Mouse (Mus musculus) myocyte (in vitro differentiated cells): ENCODE results near the gene Sdhd. TPM values are rescaled to one million over a fixed set of nuclear protein-coding genes. Genes with fewer than 3 reads are reported as not detected.

ENCODE experiments used
- H3K27me3 ChIP-seq: one replicate; pipeline ENCODE4 v1.6.1; 2011; ENCODE audit not compliant: control insufficient read depth, insufficient read depth, insufficient read length
- H3K36me3 ChIP-seq: one replicate; pipeline ENCODE4 v1.6.1; 2011; ENCODE audit not compliant: control insufficient read depth, insufficient read depth
- H3K4me2 ChIP-seq: one replicate; pipeline ENCODE4 v1.6.1; 2011; ENCODE audit warnings: low read depth, control low read depth
- H3K4me3 ChIP-seq: one replicate; pipeline ENCODE4 v1.5.1; 2011; ENCODE audit warnings: mild to moderate bottlenecking, control low read depth, moderate library complexity
- H3K79me2 ChIP-seq: one replicate; pipeline ENCODE4 v1.6.1; 2011; ENCODE audit not compliant: control insufficient read depth, insufficient read depth
- H3ac ChIP-seq: one replicate; pipeline ENCODE4 v1.6.1; 2011; ENCODE audit not compliant: control insufficient read depth, insufficient read length
- CEBPB ChIP-seq: IDR thresholded peaks from 2 replicates; pipeline ENCODE4 v1.6.1; 2011; ENCODE audit warnings: mild to moderate bottlenecking, moderate library complexity; ENCODE audit not compliant: poor library complexity, insufficient read depth, severe bottlenecking
- E2F4 ChIP-seq: IDR thresholded peaks from one replicate; pipeline ENCODE4 v1.6.1; 2011; ENCODE audit warnings: mild to moderate bottlenecking, control low read depth, moderate library complexity; ENCODE audit not compliant: insufficient read depth
- MAX ChIP-seq: IDR thresholded peaks from one replicate; pipeline ENCODE4 v1.6.1; 2011; ENCODE audit warnings: low read depth, mild to moderate bottlenecking, control low read depth
- MYOD1 ChIP-seq, 3 experiments: IDR thresholded peaks; one replicate each; pipeline ENCODE4 v1.6.1; 2011; ENCODE audit warnings: control low read depth in 2 of 3, low read depth in 2 of 3, mild to moderate bottlenecking in 2 of 3, moderate library complexity in 1 of 3; ENCODE audit not compliant: insufficient read length in 2 of 3, control insufficient read depth in 1 of 3
- MYOG ChIP-seq, 3 experiments: IDR thresholded peaks; one replicate each; pipeline ENCODE4 v1.6.1; 2011; ENCODE audit warnings: control low read depth in 2 of 3, low read depth in 2 of 3, mild to moderate bottlenecking in 2 of 3; ENCODE audit not compliant: insufficient read length in 2 of 3, control insufficient read depth in 1 of 3, insufficient read depth in 1 of 3
- POLR2A ChIP-seq: IDR thresholded peaks from one replicate; pipeline ENCODE4 v1.6.1; 2011; ENCODE audit warnings: low read depth, mild to moderate bottlenecking, control low read depth, moderate library complexity; ENCODE audit not compliant: insufficient read length
- POLR2AphosphoS2 ChIP-seq: IDR thresholded peaks from one replicate; pipeline ENCODE4 v1.6.1; 2011; ENCODE audit warnings: low read depth, control low read depth; ENCODE audit not compliant: insufficient read length
- REST ChIP-seq: IDR thresholded peaks from one replicate; pipeline ENCODE4 v1.6.1; 2011; ENCODE audit warnings: mild to moderate bottlenecking, control low read depth, moderate library complexity; ENCODE audit not compliant: insufficient read depth, insufficient read length
- SRF ChIP-seq: IDR thresholded peaks from one replicate; pipeline ENCODE4 v1.6.1; 2011; ENCODE audit warnings: low read depth; ENCODE audit not compliant: control insufficient read depth, insufficient read length
- TCF12 ChIP-seq: IDR thresholded peaks from one replicate; pipeline ENCODE4 v1.6.1; 2011; ENCODE audit warnings: mild to moderate bottlenecking, control low read depth; ENCODE audit not compliant: poor library complexity, insufficient read depth, severe bottlenecking
- TCF3 ChIP-seq: IDR thresholded peaks from one replicate; pipeline ENCODE4 v1.6.1; 2011; ENCODE audit warnings: low read depth, control low read depth; ENCODE audit not compliant: insufficient read length
- USF1 ChIP-seq: IDR thresholded peaks from one replicate; pipeline ENCODE4 v1.6.1; 2011; ENCODE audit warnings: low read depth, mild to moderate bottlenecking, control low read depth, moderate library complexity
- polyA plus RNA-seq: library from polyadenylated mRNA; unstranded; fragments of >200 nt; fragmentation: generic; extraction: Trizol; gene quantifications from one replicate; pipeline ENCODE4 v1.2.1, GENCODE M21; 2012; ENCODE audit warnings: missing spikeins

Sdhd gene
- polyA plus RNA-seq, result 210 TPM

DNA sequence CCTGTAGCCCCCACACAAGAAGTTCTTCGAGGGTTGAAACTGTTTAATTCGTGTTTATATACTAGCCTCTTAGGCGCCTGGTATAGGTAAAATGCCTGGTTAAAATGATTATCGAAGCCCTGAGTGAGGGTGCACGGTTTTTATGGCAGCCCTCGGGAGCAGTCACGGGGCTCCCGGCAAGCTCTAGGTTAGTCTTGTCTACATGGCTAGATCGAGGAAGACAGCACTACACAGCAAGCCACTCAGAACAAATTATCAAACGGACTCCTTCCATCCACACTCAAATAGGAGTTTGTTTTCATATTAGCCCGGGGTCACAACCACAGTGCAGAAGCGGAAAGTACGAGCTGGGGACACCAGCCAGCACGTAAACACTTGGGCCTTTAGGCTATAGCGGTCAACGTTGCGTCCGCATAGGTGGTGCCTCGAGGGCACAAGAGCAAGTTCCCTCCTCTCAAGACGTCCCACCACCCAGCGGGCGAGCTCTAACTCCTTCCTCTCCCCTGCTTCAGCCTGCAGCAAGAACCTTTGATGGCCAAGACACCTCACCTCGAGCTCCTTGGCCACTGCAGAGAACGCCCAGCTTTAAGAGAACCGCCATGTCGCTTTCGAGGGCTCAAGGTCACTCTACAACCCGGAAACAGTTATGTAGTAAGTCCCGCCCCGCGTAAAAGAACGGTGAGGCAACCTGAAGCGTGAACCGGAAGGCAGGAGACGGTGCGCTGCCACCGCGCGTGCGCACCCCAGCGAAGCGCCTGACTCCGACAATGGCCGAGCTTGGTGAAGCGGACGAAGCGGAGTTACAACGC, at the start of gene Sdhd, which contains the start of gene Timm8b:
TSS of gene Sdhd (minus strand) at position 624 of the 809 bp plus-strand sequence.
TSS of gene Timm8b (plus strand) at position 722 of the 809 bp plus-strand sequence.
- peaks cover 40% of the 10 kb centered on the region for H3K36me3 ChIP-seq
- TF ChIP-seq USF1, result no peak
- TF ChIP-seq CEBPB, result 0 out of 2 replicates have a peak, but pooled peaks have one; percentile 61
- TF ChIP-seq SRF, result no peak
- no peak for TF ChIP-seq TCF3
- TF ChIP-seq E2F4, result peak; percentile 58
- TF ChIP-seq POLR2A, result peak; percentile 100
- no peak for TF ChIP-seq MYOD1 (IDR thresholded peaks at IDR 0.05; ENCODE audit: control insufficient read depth in 1 of 3, insufficient read length in 2 of 3, low read depth in 2 of 3)
- TF ChIP-seq MAX, result no peak
- no peak for TF ChIP-seq TCF12
- no peak for TF ChIP-seq REST
- TF ChIP-seq MYOG (IDR thresholded peaks at IDR 0.05; ENCODE audit: control insufficient read depth in 1 of 3, insufficient read depth in 1 of 3, insufficient read length in 2 of 3, low read depth in 2 of 3), result no peak
- TF ChIP-seq POLR2AphosphoS2, result peak; percentile 98
- H3K79me2 ChIP-seq, result peaks cover 39% of the 10 kb centered on the region
- H3ac ChIP-seq, result peak within 1 kb of the TSS; percentile 86
- H3K4me2 ChIP-seq, result peak within 1 kb of the TSS; percentile 94
- no peaks in the 10 kb centered on the region for H3K27me3 ChIP-seq
- H3K4me3 ChIP-seq, result peak within 1 kb of the TSS; percentile 85

DNA sequence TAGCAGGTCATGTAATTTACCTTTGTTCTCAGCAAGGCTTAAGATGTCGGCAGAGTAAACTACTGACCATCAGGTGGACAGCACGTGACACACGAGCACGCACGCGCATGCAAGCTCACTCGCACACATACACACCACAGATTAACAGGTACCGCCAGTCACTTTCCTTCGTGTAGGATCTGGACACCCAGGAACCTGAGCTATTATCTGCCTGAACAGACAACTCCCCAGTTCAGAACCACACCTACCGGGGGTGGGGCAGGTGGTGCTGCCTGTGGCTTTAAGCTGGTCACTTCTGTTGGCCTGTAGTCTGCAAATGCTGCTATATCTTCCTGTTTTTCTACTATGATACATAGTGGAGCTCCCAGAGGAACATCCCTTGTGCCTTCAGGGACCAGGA, 46.9 kb upstream of the Sdhd start:
- no peak overlapping the region for H3ac ChIP-seq
- H3K4me3 ChIP-seq, result no peak overlapping the region
- no peaks in the 10 kb centered on the region for H3K79me2 ChIP-seq
- H3K36me3 ChIP-seq, result peaks cover 41% of the 10 kb centered on the region
- H3K4me2 ChIP-seq, result no peak overlapping the region
- H3K27me3 ChIP-seq, result no peaks in the 10 kb centered on the region
- TF ChIP-seq E2F4, result no peak
- TF ChIP-seq POLR2A, result no peak
- TF ChIP-seq TCF3, result no peak

DNA sequence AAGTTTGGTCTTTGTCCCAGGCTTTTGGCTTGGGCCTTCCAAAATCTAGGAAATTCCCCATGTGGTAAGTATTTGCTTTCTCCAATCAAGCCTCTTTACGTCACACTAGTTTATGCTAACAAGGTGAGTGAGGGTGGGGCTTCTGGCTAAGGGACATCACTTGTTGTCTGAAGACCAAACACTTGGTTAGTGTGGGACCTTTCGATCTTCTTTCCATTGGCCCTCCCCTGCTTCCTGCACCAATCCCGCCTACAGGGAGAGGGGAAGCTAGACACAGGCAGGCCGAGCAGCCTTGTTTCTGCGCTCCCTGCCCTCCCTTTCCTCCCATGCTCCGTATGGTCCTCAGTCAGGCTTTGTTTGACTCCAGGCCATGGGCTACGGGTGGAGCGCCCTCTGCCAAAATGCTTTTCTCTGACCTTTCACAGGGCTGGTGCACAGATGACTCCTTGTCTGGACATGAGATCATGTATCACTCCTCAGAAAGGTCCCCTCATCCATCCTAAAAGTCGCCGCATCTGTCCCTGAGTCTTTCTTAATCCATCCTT, 43.3 kb upstream of the Sdhd start:
- TF ChIP-seq TCF12 (no peak), POLR2AphosphoS2 (no peak), CEBPB (no peak), TCF3 (no peak), USF1 (no peak), REST (no peak), POLR2A (no peak), MAX (no peak), SRF (no peak), MYOD1 (IDR thresholded peaks at IDR 0.05; ENCODE audit: control insufficient read depth in 1 of 3, insufficient read length in 2 of 3, low read depth in 2 of 3) (no peak), MYOG (IDR thresholded peaks at IDR 0.05; ENCODE audit: control insufficient read depth in 1 of 3, insufficient read depth in 1 of 3, insufficient read length in 2 of 3, low read depth in 2 of 3) (no peak), E2F4 (no peak)
- no peaks in the 10 kb centered on the region for H3K79me2 ChIP-seq
- H3K4me2 ChIP-seq, result no peak overlapping the region
- peaks cover 39% of the 10 kb centered on the region for H3K36me3 ChIP-seq
- H3K27me3 ChIP-seq, result no peaks in the 10 kb centered on the region
- H3ac ChIP-seq, result no peak overlapping the region
- H3K4me3 ChIP-seq, result no peak overlapping the region

DNA sequence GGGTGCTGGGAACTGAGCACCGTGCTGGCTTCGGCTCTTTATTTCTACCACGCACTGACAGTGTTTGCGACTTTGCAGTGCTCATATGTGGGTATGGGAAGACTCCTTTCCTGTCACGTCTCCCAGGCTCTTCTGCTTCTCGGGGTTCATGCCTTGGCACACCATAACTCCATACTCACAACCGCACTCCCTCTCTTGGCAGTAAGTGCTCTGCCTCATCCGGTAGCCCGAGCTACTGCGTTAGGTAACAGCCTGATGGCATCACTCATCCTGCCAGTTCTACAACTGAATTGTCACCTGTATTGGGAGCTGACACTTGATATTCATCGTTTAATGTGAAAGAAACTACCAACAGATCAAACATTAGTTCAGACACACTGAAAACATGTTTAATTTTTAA, 30.7 kb upstream of the Sdhd start:
- no peak for TF ChIP-seq MAX
- TF ChIP-seq POLR2AphosphoS2, result no peak
- TF ChIP-seq TCF12, result no peak
- TF ChIP-seq E2F4, result no peak
- TF ChIP-seq MYOD1 (IDR thresholded peaks at IDR 0.05; ENCODE audit: control insufficient read depth in 1 of 3, insufficient read length in 2 of 3, low read depth in 2 of 3), result no peak
- no peak for TF ChIP-seq CEBPB
- TF ChIP-seq REST, result no peak
- no peak for TF ChIP-seq POLR2A
- no peak for TF ChIP-seq USF1
- no peak overlapping the region for H3K4me3 ChIP-seq
- no peak overlapping the region for H3ac ChIP-seq
- no peaks in the 10 kb centered on the region for H3K79me2 ChIP-seq
- no peaks in the 10 kb centered on the region for H3K27me3 ChIP-seq
- peaks cover 14% of the 10 kb centered on the region for H3K36me3 ChIP-seq
- H3K4me2 ChIP-seq, result no peak overlapping the region

DNA sequence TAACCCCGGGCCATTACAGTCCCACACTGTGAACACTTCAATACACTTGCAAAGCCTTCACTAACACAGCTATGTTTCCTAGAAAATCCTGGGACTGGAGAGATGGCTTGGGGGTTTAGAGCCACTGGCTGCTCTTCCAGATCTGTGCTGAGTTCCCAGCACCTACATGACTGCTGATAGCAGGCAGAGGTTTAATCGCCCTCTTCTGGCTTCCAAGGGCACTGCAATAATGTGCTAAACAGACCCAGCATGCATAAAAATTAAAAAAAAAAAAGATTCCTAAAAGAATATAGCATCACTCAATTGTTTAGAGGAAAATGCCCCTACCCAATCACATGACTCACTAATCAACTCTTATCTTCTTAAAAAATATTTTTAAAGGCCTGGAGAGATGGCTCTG, 29.4 kb upstream of the Sdhd start:
- H3K4me3 ChIP-seq, result no peak overlapping the region
- no peaks in the 10 kb centered on the region for H3K79me2 ChIP-seq
- no peaks in the 10 kb centered on the region for H3K27me3 ChIP-seq
- no peak overlapping the region for H3K4me2 ChIP-seq
- H3K36me3 ChIP-seq, result peaks cover 14% of the 10 kb centered on the region
- H3ac ChIP-seq, result no peak overlapping the region
- TF ChIP-seq USF1 (no peak), MAX (no peak), POLR2AphosphoS2 (no peak), CEBPB (no peak), REST (no peak)
